Mouse (Mus musculus) small intestine, adult 2 months (tissue): ENCODE data around the gene Lilra6.
"Not testable (repeated sequence)": the region's sequence is repeated elsewhere in the genome, so short reads cannot be mapped to it uniquely, and the experiment has no call there.

Experiments used
- CTCF ChIP-seq: fragments of 200-500 bp; IDR thresholded peaks from 2 replicates; pipeline ENCODE4 v1.5.1; 2012; ENCODE audit warnings: low read depth, mild to moderate bottlenecking, control low read depth, inconsistent platforms, low read length, moderate library complexity, mixed read lengths; ENCODE audit not compliant: insufficient replicate concordance, insufficient read length; ENCODE audit errors: extremely low read depth
- POLR2A ChIP-seq: fragments of 200-500 bp; IDR thresholded peaks from 2 replicates; pipeline ENCODE4 v1.6.1; 2012; ENCODE audit warnings: low read depth, mild to moderate bottlenecking, control low read depth, inconsistent platforms, low read length, moderate library complexity

DNA sequence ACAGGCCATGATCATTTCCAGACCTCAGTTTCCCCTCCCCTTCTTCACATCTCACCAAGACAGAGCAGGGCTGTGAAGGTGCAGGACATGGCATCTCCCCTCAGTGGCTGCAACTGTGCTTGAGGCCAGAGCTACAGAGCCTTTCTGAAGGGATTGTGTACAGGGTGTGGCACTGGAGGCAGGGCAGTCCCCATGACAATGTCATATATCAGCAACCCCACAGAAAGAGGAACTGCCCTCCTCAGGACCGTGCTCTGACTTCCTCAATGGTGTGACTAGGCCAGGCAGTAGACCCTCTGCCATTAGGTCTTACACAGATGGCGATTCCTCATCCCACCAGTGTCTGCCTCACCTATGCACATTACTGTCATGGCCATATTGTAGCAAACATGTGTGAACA is at the start of gene Lilra6:
- not testable (repeated sequence) for TF ChIP-seq POLR2A, CTCF
